Mouse (Mus musculus): ENCODE results near the gene N4bp3.

DNA sequence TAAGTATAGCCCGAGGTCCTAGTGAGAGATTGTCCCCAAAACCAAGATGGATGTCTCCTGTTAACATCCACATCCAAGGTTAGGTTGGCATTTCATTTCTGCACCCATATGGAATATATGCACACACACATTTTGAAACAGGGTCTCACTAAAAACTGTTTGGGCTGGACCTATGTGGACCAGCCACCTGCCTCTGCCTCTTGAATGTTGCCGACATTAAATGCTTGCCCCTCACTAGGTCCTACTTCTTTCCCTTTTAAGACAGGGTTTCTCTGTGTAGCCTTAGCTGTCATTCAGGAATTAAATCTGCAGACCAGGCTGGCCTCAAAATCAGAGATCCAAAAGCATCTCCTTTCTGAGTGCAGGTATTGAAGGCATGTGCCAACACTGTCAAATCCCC, 53.1 kb downstream of the N4bp3 start:
- TF ChIP-seq EP300 (IDR thresholded peaks at IDR 0.05; ENCODE audit: insufficient read depth, low read depth, low read length), result no peak
- TF ChIP-seq POLR2A (IDR thresholded peaks at IDR 0.05; ENCODE audit: insufficient read depth, low read length), result no peak
